Mouse (Mus musculus) embryonic stem cell, embryonic (primary cell): ENCODE results near the gene Ctxn1.

Experiments
- CTCF ChIA-PET, 4 experiments: fragments of 300-600 bp in 2 of 4; fragments of 350-600 bp in 2 of 4; sonication (Branson Sonifier 250); formaldehyde crosslinking; loops; one replicate each; lab custom pipeline; 2022; ENCODE audit warnings: inconsistent platforms in 2 of 4; lab: Charles Lee
- POLR2A ChIA-PET, 4 experiments: fragments of 300-600 bp in 2 of 4; fragments of 350-600 bp in 2 of 4; sonication (Branson Sonifier 250); formaldehyde crosslinking; loops; one replicate each; lab custom pipeline; 2022; ENCODE audit warnings: antibody characterized with exemption in 4 of 4, inconsistent platforms in 1 of 4; lab: Charles Lee

Ctxn1 gene

DNA sequence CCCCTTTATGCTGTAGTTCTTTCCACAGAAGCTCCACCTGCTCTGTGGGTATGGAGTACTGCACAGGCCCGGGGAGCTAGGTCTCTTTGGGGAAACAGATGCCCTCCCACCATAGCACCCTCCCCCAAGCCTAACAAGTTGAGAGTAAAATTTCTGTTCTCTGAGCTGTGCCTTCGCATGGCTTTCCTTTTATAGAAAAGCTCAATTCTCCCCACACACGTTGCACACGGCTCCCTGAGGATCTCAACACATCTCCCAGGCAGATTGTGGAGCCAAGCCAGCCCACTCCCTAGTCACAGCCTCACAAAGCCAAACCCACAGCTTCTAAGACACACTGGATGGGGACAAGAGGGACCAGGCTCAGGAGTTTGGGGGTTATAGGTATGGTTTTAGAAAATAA, 2.2 kb downstream of the Ctxn1 start:
- POLR2A ChIA-PET: interaction anchor here in 3 of 4 experiments (0.5 to 4.2 kb wide), 24 partner anchors 8 to 356 kb away, joined by 3 to 16 read pairs (median 3); partner anchors contain the start of genes Gm49320 (in 2 of the 3), Map2k7 (in 2 of the 3) and Zfp958 (in 1 of the 3)
- CTCF ChIA-PET: interaction anchor here (0.6 to 3.3 kb wide), 9 partner anchors 10 to 538 kb away, joined by 3 to 13 read pairs (median 5); partner anchors contain the start of genes Gm49320 (in 3 of the 4) and Map2k7 (in 3 of the 4)

DNA sequence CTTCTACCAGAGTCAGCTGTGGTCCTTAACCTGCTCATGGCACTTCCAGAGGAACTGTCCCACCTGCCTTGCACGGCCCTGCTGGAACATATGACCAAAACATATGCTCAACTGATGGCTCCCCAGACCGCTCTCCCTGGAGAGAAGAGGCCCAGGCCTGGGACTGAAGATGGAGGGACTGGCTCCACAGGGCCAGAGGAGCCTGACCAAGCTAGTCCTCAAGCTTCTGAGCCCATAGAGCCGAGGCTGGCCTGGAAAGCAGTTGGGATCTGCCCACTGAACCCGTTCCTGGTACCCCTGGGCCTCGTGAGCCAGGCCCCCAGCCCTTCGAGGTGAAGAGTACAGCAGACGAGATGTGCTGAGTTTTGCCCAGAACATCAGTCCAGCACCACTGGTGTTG, 3.6 kb downstream of the Ctxn1 start:
- CTCF ChIA-PET: interaction anchor here in 1 of 4 experiments (3.2 kb wide), 1 partner anchor 12 kb away, joined by 12 read pairs; no protein-coding TSS in a partner anchor

DNA sequence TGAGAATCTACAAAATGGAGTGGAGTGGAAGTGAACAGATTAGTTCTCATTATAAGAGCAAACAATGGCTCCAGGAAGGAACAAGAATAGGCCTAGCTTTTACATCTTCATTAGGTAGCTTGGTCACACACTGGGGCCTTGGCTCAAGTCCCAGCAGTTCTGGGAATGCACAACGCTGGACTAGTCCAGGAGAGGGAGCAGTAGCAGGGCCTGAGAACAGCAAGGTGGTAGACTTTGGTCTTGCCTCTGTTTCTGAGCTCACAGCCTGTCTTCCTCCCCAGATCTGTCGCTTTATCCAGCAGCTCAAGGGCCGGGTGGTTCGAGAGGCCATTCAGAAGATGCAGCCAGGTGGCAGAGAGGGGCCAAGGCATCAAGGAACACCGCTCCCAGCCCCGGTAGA, 5.1 kb downstream of the Ctxn1 start:
- ChIA-PET CTCF (interaction anchor here in 3 of 4 experiments (0.6 to 3.2 kb wide), 12 partner anchors 13 to 360 kb away, joined by 3 to 13 read pairs (median 4); partner anchors contain the start of genes Gm49320 (in 1 of the 3) and Map2k7 (in 1 of the 3)), POLR2A (interaction anchor here (0.6 to 3.3 kb wide), 20 partner anchors 9 to 656 kb away, joined by 3 to 24 read pairs (median 4); partner anchors contain the start of genes Map2k7 (in 3 of the 4), Gm49320 (in 2 of the 4), Timm44 (in 2 of the 4) and Zfp958 (in 1 of the 4))

More for the DNA sequence above, 3.6 kb downstream of the Ctxn1 start:
- POLR2A ChIA-PET: interaction anchor here in 2 of 4 experiments (1.3 to 4.2 kb wide), 5 partner anchors 9 to 17 kb away, joined by 4 to 16 read pairs (median 5); partner anchors contain the start of genes Gm49320 (in 2 of the 2) and Map2k7 (in 2 of the 2)

DNA sequence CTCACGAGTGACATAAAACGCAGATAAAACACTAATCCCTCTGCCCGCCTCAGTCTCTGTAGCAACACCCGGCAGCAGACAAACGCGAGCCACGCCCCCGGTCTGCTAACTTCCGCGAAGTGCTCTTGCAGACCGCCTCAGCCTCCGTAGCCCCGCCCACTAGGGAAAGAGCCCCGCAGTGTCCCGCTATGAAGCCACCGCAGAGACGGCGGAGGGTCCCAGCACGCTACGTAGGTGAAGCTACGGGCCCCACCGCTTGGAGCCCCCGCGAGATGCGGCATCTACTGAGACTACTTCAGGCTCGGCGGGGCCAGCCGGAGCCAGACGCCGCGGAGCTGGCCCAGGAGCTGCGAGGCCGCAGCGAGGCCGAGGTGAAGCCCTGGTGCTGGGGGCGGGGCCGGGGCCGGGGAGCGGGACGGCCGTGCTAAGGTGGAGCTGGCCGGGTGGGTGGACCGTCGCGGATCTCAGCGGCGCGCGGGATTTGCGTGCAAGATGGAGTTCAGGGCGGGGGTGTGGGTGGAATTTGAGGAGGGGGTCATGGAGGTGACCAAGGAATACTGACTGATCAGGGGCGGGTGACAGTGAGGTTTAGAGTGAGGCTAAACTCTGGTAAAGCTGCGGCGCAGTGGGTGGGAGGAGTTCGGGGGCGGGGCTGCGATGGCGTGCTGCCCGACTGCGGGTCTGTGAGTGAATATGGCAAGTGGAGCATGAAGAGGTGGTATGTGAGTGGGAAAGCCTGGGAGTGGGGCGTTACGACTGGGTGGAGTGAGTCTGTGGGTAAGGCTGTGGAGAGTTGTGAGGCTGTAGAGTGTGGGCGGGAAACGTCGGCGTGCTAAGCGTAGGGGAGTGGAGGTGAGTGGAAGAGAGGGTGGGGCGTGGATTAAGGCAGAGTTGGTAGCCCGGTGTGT, 5.9 kb downstream of the Ctxn1 start, which contains the start of gene Snapc2:
Gene Snapc2 (plus strand): TSS at position 147 of the 908 bp plus-strand sequence.
- POLR2A ChIA-PET: interaction anchor here (0.5 to 3.3 kb wide), 28 partner anchors 8 to 655 kb away, joined by 3 to 24 read pairs (median 4); partner anchors contain the start of genes Map2k7 (in 3 of the 4), Gm49320 (in 2 of the 4), Timm44 (in 2 of the 4) and Zfp958 (in 1 of the 4)
- CTCF ChIA-PET: interaction anchor here (0.6 to 3.2 kb wide), 12 partner anchors 14 to 786 kb away, joined by 3 to 13 read pairs (median 4); partner anchors contain the start of genes Gm49320 (in 2 of the 4), Map2k7 (in 2 of the 4) and Pex11g (in 1 of the 4)

DNA sequence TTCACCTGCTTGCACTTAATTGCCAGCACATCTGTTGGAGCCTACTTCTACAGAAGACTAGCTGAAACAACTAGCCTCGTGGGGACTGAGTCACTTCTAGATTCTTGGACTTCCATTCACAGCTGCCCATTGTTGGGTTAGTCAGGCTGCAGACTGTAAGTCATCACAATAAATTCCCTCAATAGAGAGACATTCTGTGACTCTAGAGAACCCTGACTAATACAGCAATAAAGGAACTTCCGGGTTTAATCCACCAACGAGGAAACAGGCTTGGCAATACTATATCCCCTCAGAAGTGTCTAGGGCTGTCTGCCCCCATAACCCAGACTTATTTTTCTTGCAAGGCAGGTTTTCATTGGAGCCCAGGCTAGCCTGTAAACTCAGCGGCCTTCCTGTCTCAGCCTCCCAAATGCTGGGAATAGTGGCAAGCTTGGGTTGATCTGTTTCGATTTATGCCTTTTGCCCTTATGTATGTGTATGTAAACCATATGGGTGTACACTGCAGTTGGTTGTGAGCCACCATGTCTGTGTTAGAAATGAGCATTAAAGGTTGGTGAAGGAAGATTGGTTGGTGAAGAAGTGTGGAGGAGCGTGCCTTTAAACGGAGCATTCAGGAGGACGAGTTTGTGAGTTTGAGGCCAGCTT, 6.8 kb downstream of the Ctxn1 start:
- ChIA-PET POLR2A (interaction anchor here in 2 of 4 experiments (0.8 to 3.3 kb wide), 12 partner anchors 9 to 86 kb away, joined by 3 to 24 read pairs (median 7); partner anchors contain the start of genes Gm49320 (in 2 of the 2), Map2k7 (in 2 of the 2) and Timm44 (in 2 of the 2)), CTCF (interaction anchor here in 2 of 4 experiments (0.6 to 3.2 kb wide), 4 partner anchors 14 to 86 kb away, joined by 3 to 13 read pairs (median 10); partner anchors contain the start of genes Evi5l (in 1 of the 2), Gm49320 (in 1 of the 2) and Map2k7 (in 1 of the 2))

DNA sequence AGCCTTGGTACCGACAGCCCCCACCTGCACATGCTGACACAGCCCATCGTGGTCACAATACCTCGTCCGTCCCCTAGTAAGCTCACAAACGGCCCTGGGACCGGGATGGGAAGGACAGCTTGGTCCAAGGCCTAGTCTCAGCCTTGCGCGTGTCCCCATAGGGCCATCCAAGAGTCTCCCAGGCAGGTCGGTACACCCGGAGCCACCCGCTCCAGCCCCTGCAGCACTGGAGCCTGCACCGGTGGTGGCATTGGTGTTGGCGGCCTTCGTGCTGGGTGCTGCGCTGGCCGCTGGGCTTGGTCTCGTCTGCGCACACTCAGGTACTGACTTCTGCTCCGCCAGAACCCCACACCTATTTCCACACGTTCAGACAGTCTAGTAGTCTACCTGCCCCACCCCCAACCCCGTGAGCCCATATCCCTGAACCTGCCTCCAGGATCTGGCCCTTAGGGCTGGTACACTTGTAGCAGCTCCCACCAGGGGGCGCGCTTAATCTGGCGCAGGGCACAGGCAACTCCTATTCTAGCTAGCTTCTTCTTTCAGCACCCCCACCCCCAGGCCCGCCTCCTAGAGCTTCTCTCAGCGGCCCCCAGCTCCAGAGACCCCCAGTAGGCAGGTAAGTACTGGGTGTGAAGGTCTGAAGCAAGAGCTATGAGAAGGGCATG, 8.6 kb downstream of the Ctxn1 start:
- POLR2A ChIA-PET: interaction anchor here (0.7 to 7.4 kb wide), 33 partner anchors 7 to 363 kb away, joined by 3 to 61 read pairs (median 4); partner anchors contain the start of genes Gm49320 (in 4 of the 4), Map2k7 (in 4 of the 4), Ctxn1 (in 2 of the 4) and Prr36 (in 2 of the 4)
- CTCF ChIA-PET: interaction anchor here in 3 of 4 experiments (0.6 to 3.1 kb wide), 28 partner anchors 9 to 836 kb away, joined by 3 to 16 read pairs (median 6); partner anchors contain the start of genes Gm49320 (in 3 of the 3), Map2k7 (in 3 of the 3), Ctxn1 (in 2 of the 3) and Lrrc8e (in 1 of the 3)

DNA sequence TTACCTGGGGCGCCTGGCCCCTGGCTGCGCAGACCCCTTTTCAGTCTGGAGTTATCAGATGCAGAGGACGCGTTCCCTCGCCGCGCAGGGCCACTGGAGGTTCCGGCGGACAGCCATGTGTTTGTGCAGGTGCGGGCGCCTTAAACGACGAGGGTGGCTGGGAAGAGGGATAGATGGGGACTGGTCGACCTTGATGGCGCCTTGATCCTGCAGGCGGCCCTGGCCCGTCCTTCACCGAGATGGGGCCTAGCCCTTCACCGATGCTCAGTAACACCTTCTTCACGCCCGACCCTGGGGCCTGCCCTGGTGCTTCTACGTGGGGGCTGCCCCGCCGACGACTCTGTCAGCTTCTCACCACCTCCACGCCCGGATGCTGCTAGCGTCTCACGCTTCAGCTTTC, 9.9 kb downstream of the Ctxn1 start:
- ChIA-PET CTCF (interaction anchor here in 2 of 4 experiments (1.0 to 3.1 kb wide), 8 partner anchors 10 to 121 kb away, joined by 3 to 16 read pairs (median 8); partner anchors contain the start of genes Ctxn1 (in 2 of the 2), Gm49320 (in 1 of the 2) and Map2k7 (in 1 of the 2)), POLR2A (interaction anchor here in 3 of 4 experiments (1.0 to 7.4 kb wide), 17 partner anchors 8 to 143 kb away, joined by 3 to 61 read pairs (median 5); partner anchors contain the start of genes Ctxn1 (in 3 of the 3), Gm49320 (in 3 of the 3), Map2k7 (in 3 of the 3) and Prr36 (in 1 of the 3))

DNA sequence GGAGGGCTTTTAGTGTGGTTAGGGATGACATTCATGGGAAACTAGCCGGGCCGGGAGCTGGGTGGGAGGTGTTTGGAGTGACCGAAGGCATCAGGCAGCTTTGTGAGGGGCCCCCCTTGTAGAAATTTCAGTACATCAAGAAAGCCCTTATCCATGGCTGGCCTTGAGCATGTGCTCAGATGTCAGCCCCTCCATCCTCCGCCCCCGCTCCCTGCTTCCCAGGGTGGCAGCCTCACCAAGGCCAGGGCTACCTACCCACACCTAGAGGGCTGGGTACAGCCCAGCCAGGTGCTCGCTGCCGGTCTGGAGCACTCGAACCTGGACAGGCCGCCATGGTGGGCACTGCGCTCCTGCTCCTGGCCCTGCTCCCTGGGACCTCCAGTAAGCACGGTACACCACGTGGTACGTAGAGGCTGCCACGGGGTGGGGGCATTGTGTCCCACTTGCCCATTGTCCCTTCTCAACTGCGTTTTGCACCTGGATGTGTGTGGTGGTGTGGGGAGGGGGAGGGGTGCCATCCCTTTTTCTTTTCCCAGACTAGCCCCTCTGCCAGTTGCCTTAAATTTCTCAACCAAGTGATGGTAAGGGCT, 11.0 kb downstream of the Ctxn1 start, which contains the start of gene Tgfbr3l:
Gene Tgfbr3l (plus strand): TSS at position 264 of the 590 bp plus-strand sequence.
- CTCF ChIA-PET: interaction anchor here in 2 of 4 experiments (0.9 to 3.1 kb wide), 6 partner anchors 9 to 108 kb away, joined by 3 to 16 read pairs (median 3); partner anchors contain the start of genes Ctxn1 (in 2 of the 2), Gm49320 (in 1 of the 2) and Map2k7 (in 1 of the 2)
- POLR2A ChIA-PET: interaction anchor here in 3 of 4 experiments (0.5 to 7.4 kb wide), 12 partner anchors 9 to 261 kb away, joined by 3 to 61 read pairs (median 5); partner anchors contain the start of genes Gm49320 (in 3 of the 3), Map2k7 (in 3 of the 3) and Timm44 (in 1 of the 3)

DNA sequence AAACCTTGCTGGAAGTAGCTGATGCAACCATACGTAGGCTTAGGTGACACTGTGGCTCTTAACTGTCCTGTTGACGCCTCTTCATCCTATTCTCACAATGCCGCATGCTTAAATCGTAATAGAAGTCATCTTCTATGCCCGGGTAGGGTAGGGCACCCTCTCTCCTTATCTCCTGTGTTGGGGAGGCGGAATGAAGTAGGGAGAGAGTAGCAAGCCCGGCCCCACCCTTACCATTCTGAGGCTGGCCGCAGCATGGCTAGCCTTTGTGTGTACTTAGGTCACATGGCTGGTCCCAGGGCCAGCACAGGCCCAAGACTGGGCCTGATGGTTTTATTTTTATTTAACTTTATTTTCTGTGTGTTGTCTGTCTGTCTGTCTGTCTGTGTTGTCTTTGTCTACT, 11.8 kb downstream of the Ctxn1 start:
- ChIA-PET CTCF (interaction anchor here in 1 of 4 experiments (0.9 to 1.1 kb wide), 2 partner anchors 9 to 12 kb away, joined by 3 to 4 read pairs; partner anchors contain the start of genes Ctxn1, Gm49320 and Map2k7), POLR2A (interaction anchor here in 3 of 4 experiments (0.5 to 7.4 kb wide), 9 partner anchors 9 to 754 kb away, joined by 3 to 61 read pairs (median 4); partner anchors contain the start of genes Gm49320 (in 2 of the 3), Map2k7 (in 2 of the 3), Ctxn1 (in 1 of the 3) and Lrrc8e (in 1 of the 3))

DNA sequence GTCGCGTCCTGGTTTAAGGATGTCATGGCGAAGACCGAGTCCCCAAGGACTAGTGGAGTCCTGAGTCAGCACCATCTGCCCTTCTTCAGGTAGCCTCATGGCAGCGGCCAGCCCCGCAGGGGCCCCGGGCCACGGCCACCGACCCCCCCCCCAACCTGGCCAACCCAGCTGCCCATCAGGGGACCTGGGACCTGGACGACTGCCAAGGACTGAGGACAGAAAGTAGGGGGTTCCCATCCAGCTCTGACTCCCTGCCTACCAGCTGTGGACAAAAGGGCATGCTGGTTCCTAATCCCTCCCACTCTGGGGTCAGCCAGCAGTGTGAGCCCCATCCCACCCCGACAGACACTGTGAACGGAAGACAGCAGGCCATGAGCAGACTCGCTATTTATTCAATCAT, 13.3 kb downstream of the Ctxn1 start:
- POLR2A ChIA-PET: interaction anchor here in 2 of 4 experiments (0.8 to 7.4 kb wide), 5 partner anchors 9 to 52 kb away, joined by 3 to 61 read pairs (median 5); partner anchors contain the start of genes Gm49320 (in 1 of the 2) and Map2k7 (in 1 of the 2)
- CTCF ChIA-PET: no interaction called here

DNA sequence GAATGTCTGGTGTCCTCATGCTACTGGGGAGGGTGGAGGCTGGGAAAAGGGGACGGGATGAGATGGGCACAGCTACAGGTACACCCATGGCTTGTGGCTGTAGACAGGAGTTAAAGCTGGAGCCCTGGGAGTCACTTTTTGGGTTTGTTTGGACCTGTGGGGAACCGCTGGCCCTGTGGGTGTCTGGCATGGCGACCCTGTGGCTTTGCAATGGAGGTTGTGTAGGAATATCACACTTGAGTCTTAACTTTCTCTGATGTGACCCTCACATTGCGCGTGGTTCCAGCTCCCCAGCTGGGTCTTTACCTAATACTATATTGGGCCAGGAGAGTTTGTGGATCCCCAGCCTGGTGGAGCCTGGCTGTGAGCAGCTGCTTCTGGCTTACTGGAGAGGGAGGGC, 14.0 kb downstream of the Ctxn1 start:
- ChIA-PET POLR2A (interaction anchor here in 2 of 4 experiments (0.8 to 7.4 kb wide), 5 partner anchors 8 to 37 kb away, joined by 3 to 61 read pairs (median 4); partner anchors contain the start of genes Gm49320 (in 1 of the 2) and Map2k7 (in 1 of the 2)), CTCF (interaction anchor here in 1 of 4 experiments (1.3 kb wide), 1 partner anchor 105 kb away, joined by 3 read pairs; no protein-coding TSS in a partner anchor)

DNA sequence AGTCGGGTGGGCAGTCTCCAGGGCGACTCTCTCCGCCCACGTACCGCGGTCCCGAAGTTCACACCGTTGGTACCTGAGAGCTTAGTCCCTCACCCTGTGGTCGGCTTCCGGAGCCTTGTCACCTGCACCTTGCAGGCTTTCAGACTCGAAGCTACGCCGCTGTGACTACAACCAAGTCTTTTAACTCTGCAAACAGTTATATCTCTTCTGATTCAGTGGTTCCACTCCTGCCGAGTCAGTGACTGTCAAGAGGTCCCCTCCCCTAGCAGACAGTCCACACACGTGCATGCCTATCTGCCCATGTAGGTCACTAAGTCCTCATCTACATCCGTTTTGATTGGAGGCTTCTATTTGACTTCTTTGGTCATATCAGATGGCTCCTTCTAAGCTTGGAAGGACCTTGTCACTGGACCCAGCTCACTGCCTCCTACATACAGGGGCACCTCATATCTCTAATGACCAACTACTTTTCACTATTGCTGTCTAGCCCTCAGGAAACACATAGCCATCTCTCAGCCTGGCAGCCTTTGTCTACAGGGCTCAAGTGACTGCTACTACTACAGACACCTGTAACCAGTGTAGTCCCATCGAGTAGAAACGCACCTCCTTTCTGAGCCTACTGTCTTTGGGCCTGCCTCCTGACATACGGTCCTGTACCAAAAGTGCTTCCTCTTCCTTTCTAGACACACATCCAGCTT, 19.7 kb downstream of the Ctxn1 start:
- ChIA-PET CTCF (interaction anchor here (0.6 to 2.4 kb wide), 25 partner anchors 8 to 131 kb away, joined by 3 to 13 read pairs (median 5); partner anchors contain the start of genes Ctxn1 (in 3 of the 4), Snapc2 (in 2 of the 4) and Prr36 (in 1 of the 4)), POLR2A (interaction anchor here (0.6 to 6.5 kb wide), 44 partner anchors 8 to 659 kb away, joined by 3 to 61 read pairs (median 5); partner anchors contain the start of genes Lrrc8e (in 3 of the 4), Prr36 (in 3 of the 4), Ctxn1 (in 2 of the 4) and Snapc2 (in 2 of the 4))

DNA sequence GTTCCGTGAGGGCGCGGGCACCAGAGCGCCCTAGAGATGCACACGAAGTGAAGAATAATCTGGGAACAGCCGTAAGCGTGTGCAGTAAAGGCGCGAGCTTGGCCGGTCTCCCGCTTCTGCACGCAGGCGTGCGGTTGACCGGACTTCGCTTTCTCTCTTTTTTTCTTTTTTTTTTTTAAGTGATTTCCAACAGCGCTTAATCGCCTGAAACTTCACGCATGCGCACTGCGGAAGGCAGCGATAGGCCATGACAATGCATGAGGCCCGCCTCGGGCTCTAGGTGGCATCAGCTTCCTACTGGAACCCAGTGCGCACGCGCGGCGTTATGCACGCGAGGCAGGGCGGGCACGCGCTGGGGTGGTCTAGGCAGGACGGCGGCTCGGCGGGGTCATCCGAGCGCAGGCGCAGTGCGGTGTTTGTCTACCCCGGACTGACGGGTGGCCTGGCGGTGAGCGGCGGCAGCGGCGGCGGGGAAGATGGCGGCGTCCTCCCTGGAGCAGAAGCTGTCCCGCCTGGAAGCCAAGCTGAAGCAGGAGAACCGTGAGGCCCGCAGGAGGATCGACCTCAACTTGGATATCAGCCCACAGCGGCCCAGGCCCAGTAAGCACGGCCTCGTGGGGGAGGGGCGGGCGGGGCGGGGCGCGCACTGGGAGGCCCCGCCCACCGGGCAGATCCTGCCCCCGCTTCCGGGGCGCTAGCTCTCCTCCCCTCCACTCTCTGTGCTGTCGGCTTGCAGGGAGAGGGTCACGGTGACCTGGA, 20.5 kb downstream of the Ctxn1 start, which contains the start of the genes Map2k7 and Gm49320:
Gene Map2k7 (plus strand): TSS at position 307 of the 759 bp plus-strand sequence.
Gene Gm49320 (plus strand): TSS at position 432 of the 759 bp plus-strand sequence.
- POLR2A ChIA-PET: interaction anchor here (0.6 to 6.5 kb wide), 56 partner anchors 9 to 659 kb away, joined by 3 to 61 read pairs (median 5); partner anchors contain the start of genes Lrrc8e (in 3 of the 4), Prr36 (in 3 of the 4), Snapc2 (in 3 of the 4) and Ctxn1 (in 2 of the 4)
- CTCF ChIA-PET: interaction anchor here (0.6 to 2.4 kb wide), 27 partner anchors 9 to 562 kb away, joined by 3 to 13 read pairs (median 5); partner anchors contain the start of genes Ctxn1 (in 3 of the 4), Snapc2 (in 2 of the 4) and Prr36 (in 1 of the 4)
